Mouse (Mus musculus): ENCODE data around the gene Gtf2a1l. TPM values are rescaled to one million over a fixed set of nuclear protein-coding genes. Genes with fewer than 3 reads are reported as not detected.

Gtf2a1l gene
- polyA plus RNA-seq, 1 experiment from 2014 or later, result 0.26 TPM

DNA sequence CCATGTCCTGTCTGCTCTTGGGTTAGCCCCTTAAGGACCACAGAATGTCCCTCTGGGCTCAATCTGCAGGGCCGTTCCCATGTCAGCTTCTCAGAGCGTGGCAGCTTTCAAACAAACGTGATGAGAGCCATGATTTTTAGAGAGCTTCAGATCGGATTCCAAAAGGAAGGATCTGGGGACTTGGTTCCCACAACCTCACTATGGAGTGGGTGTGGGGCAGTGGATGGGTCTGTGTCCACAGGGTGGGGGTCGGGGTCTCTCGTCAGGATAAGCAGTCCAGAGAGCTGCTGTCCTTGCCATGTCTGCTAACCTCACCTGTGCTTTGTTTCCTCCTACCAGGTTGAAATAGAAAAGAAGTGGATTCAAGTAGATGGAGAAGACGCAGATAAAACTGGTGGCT, 23.6 kb upstream of the Gtf2a1l start:
- Histone ChIP-seq H3K4me1 (ENCODE audit: control insufficient read depth, insufficient read depth, low read length) (no peaks in the 10 kb centered on the region), H3K4me3 (replicated peaks; ENCODE audit: low read length) (no peak overlapping the region), H3K4me2 (ENCODE audit: low read depth, low read length) (no peak overlapping the region), H3K9me3 (replicated peaks; ENCODE audit: control insufficient read depth, low read length) (no peaks in the 10 kb centered on the region), H3K27ac (ENCODE audit: low read length) (no peak overlapping the region), H3K36me3 (ENCODE audit: control insufficient read depth, insufficient read depth, low read length) (peaks cover 9% of the 10 kb centered on the region), H3K9ac (ENCODE audit: low read length) (no peak overlapping the region), H3K27me3 (ENCODE audit: control insufficient read depth, insufficient read depth, low read length) (no peaks in the 10 kb centered on the region)
- WGBS, result 83% methylated on average over 7 of the region's 7 CpGs
- ATAC-seq (ENCODE audit: insufficient read depth, low FRiP score), result no peak

DNA sequence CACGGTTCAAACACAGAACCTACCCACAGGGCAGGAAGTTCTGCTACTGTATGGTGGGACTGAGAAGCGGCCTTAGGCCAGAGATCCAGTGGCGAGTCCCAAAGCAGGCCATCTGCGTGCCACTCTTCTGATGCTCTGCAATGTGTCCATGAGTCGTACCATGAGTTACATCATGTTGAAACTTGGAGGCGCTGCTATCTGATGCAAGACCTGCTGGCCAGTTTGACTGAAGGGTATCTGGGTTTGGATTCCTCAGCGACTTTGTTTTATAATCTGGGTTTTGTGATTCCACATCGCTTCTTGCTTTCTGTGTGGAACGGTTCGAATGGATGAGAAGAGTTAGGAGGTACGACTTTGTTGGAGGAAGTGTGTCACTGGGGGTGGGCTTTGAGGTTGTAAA, 23.2 kb upstream of the Gtf2a1l start:
- no peak overlapping the region for H3K9ac ChIP-seq (ENCODE audit: low read length)
- ATAC-seq (ENCODE audit: insufficient read depth, low FRiP score), result no peak
- H3K27me3 ChIP-seq (ENCODE audit: control insufficient read depth, insufficient read depth, low read length), result no peaks in the 10 kb centered on the region
- H3K4me2 ChIP-seq (ENCODE audit: low read depth, low read length), result no peak overlapping the region
- H3K27ac ChIP-seq (ENCODE audit: low read length), result no peak overlapping the region
- H3K4me1 ChIP-seq (ENCODE audit: control insufficient read depth, insufficient read depth, low read length), result no peaks in the 10 kb centered on the region
- no peak overlapping the region for H3K4me3 ChIP-seq (replicated peaks; ENCODE audit: low read length)
- WGBS, result 88% methylated on average over 11 of the region's 11 CpGs
- no peaks in the 10 kb centered on the region for H3K9me3 ChIP-seq (replicated peaks; ENCODE audit: control insufficient read depth, low read length)
- H3K36me3 ChIP-seq (ENCODE audit: control insufficient read depth, insufficient read depth, low read length), result peaks cover 9% of the 10 kb centered on the region

DNA sequence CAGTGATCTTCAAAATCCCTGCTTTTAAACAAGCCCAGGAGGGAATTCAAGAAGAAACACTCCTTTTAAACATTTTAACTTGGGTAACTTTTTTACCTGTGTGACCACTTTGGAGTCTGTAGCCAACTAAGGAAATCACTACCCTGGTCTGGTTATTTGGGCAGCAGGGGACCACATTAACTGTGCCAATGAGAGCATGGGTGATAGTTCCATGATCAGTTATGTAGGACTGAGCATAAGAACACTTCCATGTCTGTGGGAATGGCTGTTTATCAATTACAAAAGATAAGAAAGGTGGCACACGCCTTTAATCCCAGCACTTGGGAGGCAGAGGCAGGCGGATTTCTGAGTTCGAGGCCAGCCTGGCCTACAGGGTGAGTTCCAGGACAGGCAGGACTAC, 21.3 kb upstream of the Gtf2a1l start:
- Histone ChIP-seq H3K4me2 (ENCODE audit: low read depth, low read length) (no peak overlapping the region), H3K9me3 (replicated peaks; ENCODE audit: control insufficient read depth, low read length) (no peaks in the 10 kb centered on the region), H3K36me3 (ENCODE audit: control insufficient read depth, insufficient read depth, low read length) (peaks cover 9% of the 10 kb centered on the region), H3K27ac (ENCODE audit: low read length) (no peak overlapping the region), H3K9ac (ENCODE audit: low read length) (no peak overlapping the region), H3K27me3 (ENCODE audit: control insufficient read depth, insufficient read depth, low read length) (no peaks in the 10 kb centered on the region), H3K4me1 (ENCODE audit: control insufficient read depth, insufficient read depth, low read length) (no peaks in the 10 kb centered on the region), H3K4me3 (replicated peaks; ENCODE audit: low read length) (no peak overlapping the region)
- no peak for ATAC-seq (ENCODE audit: insufficient read depth, low FRiP score)
- 83% methylated on average over 3 of the region's 3 CpGs for WGBS

DNA sequence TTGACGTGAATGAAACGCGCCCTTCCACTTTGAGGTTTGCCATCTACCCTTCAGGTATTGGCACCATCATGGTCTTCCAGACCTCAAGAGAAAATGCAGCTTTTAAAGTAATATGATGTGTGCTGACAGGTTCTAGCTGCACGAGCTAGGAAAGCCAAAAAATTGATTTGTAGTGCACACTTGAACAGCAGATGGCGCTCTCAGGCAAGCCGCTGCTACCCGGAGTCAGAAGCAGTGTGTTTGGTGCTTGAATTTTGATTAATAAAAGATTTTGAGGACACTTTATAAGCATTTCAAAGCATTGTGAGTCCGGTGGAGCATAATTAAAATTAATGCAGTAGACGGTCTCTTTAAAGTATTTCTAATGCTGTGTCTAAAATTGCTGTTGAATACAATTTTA, 16.4 kb upstream of the Gtf2a1l start:
- H3K4me2 ChIP-seq (ENCODE audit: low read depth, low read length), result no peak overlapping the region
- WGBS, result 6% methylated on average over 9 of the region's 9 CpGs
- no peak overlapping the region for H3K9ac ChIP-seq (ENCODE audit: low read length)
- H3K36me3 ChIP-seq (ENCODE audit: control insufficient read depth, insufficient read depth, low read length), result peaks cover 9% of the 10 kb centered on the region; the same call in 1 of the 2 replicates
- no peak overlapping the region for H3K4me3 ChIP-seq (replicated peaks; ENCODE audit: low read length)
- ATAC-seq (ENCODE audit: insufficient read depth, low FRiP score), result no peak
- no peaks in the 10 kb centered on the region for H3K4me1 ChIP-seq (ENCODE audit: control insufficient read depth, insufficient read depth, low read length)
- no peaks in the 10 kb centered on the region for H3K27me3 ChIP-seq (ENCODE audit: control insufficient read depth, insufficient read depth, low read length)
- H3K27ac ChIP-seq (ENCODE audit: low read length), result no peak overlapping the region
- no peaks in the 10 kb centered on the region for H3K9me3 ChIP-seq (replicated peaks; ENCODE audit: control insufficient read depth, low read length)

DNA sequence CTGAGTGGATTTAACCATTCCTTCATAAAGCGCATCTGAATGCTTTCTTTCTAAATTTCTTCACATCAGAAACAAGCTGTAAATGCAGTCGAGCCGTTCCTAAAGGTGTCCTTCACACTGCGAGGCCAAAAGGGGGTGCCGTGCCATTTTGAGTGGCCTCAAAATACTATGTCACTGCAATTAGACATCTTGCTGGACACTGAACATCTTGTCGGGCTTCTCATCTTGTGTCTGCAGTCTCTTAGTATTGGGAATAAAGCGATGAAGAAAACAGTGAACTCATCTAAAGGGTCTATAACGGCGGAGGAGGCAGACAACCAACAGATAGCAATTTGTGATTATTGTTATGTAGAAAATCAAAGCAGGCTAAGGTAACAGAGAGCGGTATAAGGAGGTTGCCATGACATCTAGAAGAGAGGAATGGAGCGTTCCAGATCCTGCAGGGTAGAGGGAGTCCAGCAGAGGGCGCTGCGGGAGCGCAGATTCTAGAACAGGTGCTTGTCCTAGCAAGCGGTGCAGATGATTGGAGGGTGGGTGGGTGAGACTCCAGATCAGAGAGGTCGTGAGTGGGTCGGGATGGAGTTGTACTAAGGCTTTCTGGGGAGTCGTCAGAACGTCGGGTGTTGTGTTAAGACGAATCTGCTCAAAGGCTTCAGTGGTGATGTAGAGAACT, 15.6 kb upstream of the Gtf2a1l start:
- Histone ChIP-seq H3K4me3 (replicated peaks; ENCODE audit: low read length) (no peak overlapping the region), H3K4me2 (ENCODE audit: low read depth, low read length) (no peak overlapping the region), H3K9ac (ENCODE audit: low read length) (no peak overlapping the region), H3K36me3 (ENCODE audit: control insufficient read depth, insufficient read depth, low read length) (peaks cover 8% of the 10 kb centered on the region; the same call in 1 of the 2 replicates), H3K27ac (ENCODE audit: low read length) (no peak overlapping the region), H3K27me3 (ENCODE audit: control insufficient read depth, insufficient read depth, low read length) (no peaks in the 10 kb centered on the region), H3K4me1 (ENCODE audit: control insufficient read depth, insufficient read depth, low read length) (no peaks in the 10 kb centered on the region), H3K9me3 (replicated peaks; ENCODE audit: control insufficient read depth, low read length) (no peaks in the 10 kb centered on the region)
- WGBS, result 21% methylated on average over 21 of the region's 21 CpGs
- ATAC-seq (ENCODE audit: insufficient read depth, low FRiP score), result peak; percentile 47; the same call in 1 of the 2 replicates

DNA sequence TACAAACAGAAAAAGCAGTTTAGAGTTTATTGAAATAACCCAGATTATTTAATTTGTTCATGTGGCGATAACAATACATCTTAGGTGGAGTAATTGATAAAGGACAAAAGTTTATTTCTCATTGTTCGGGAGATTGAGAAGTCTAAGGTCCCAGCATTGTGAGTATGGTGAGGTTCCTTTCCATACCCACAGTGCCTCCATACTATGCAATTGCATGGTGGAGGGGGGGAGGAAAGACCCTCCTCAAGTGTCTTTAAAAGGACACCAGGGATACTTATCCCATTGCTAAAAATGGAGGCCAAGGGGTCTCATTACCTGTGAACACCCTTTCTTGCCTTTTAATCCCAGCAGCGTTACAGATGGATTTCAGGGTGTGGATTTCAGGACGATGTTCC, 15.1 kb upstream of the Gtf2a1l start:
- H3K9me3 ChIP-seq (replicated peaks; ENCODE audit: control insufficient read depth, low read length), result no peaks in the 10 kb centered on the region
- no peak overlapping the region for H3K9ac ChIP-seq (ENCODE audit: low read length)
- H3K4me2 ChIP-seq (ENCODE audit: low read depth, low read length), result no peak overlapping the region
- ATAC-seq (ENCODE audit: insufficient read depth, low FRiP score), result no peak
- H3K27me3 ChIP-seq (ENCODE audit: control insufficient read depth, insufficient read depth, low read length), result no peaks in the 10 kb centered on the region
- peaks cover 3% of the 10 kb centered on the region; the same call in 1 of the 2 replicates for H3K36me3 ChIP-seq (ENCODE audit: control insufficient read depth, insufficient read depth, low read length)
- 82% methylated on average over 4 of the region's 4 CpGs for WGBS
- no peaks in the 10 kb centered on the region for H3K4me1 ChIP-seq (ENCODE audit: control insufficient read depth, insufficient read depth, low read length)
- no peak overlapping the region for H3K27ac ChIP-seq (ENCODE audit: low read length)
- no peak overlapping the region for H3K4me3 ChIP-seq (replicated peaks; ENCODE audit: low read length)

DNA sequence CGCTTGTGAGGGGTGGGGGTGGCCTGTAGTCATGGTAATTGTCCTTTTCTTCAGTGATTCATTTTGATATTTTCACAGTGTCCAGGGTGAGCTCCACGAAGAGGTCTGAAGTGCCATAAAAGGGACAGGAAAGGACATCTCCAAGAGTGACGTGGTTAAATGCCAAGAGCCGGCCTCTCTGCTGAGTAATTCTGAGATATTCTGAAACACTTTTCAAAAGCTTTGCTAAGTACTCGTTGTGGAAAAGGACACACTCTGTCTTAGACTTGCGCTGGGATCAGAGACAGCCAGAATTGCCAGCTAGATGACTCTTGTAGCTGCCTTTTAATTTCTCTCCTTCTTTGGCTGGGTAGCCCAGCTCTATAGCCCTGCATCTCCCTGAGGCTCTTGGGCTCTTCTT, 9.9 kb upstream of the Gtf2a1l start:
- 76% methylated on average over 6 of the region's 6 CpGs for WGBS
- H3K9me3 ChIP-seq (replicated peaks; ENCODE audit: control insufficient read depth, low read length), result no peaks in the 10 kb centered on the region
- no peaks in the 10 kb centered on the region for H3K36me3 ChIP-seq (ENCODE audit: control insufficient read depth, insufficient read depth, low read length)
- no peak overlapping the region for H3K4me2 ChIP-seq (ENCODE audit: low read depth, low read length)
- H3K9ac ChIP-seq (ENCODE audit: low read length), result no peak overlapping the region
- no peaks in the 10 kb centered on the region for H3K27me3 ChIP-seq (ENCODE audit: control insufficient read depth, insufficient read depth, low read length)
- H3K27ac ChIP-seq (ENCODE audit: low read length), result no peak overlapping the region
- ATAC-seq (ENCODE audit: insufficient read depth, low FRiP score), result no peak
- no peaks in the 10 kb centered on the region for H3K4me1 ChIP-seq (ENCODE audit: control insufficient read depth, insufficient read depth, low read length)
- no peak overlapping the region for H3K4me3 ChIP-seq (replicated peaks; ENCODE audit: low read length)

DNA sequence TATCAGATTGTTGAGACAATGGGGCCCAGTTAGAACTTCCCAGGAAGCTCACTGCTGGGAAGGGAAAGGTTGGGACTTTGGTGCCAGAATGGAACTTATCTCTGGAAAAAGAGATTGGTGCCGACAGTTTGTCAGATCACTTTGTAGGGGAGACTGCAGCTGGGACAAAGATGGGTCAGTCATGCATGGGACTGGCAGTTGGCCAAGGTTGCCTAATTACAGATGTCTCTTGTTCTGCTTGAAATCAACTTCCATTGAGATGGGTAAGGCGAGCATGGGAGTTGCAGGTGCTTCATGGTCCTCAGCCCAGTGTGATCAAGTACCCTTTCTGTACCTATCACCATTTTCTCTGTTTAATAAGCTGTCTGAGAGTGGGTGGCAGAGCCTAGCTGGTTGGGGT, 2.4 kb upstream of the Gtf2a1l start:
- Histone ChIP-seq H3K4me2 (ENCODE audit: low read depth, low read length) (no peak overlapping the region), H3K9ac (ENCODE audit: low read length) (no peak overlapping the region), H3K4me1 (ENCODE audit: control insufficient read depth, insufficient read depth, low read length) (no peaks in the 10 kb centered on the region), H3K36me3 (ENCODE audit: control insufficient read depth, insufficient read depth, low read length) (no peaks in the 10 kb centered on the region), H3K9me3 (replicated peaks; ENCODE audit: control insufficient read depth, low read length) (no peaks in the 10 kb centered on the region), H3K27me3 (ENCODE audit: control insufficient read depth, insufficient read depth, low read length) (no peaks in the 10 kb centered on the region), H3K27ac (ENCODE audit: low read length) (no peak overlapping the region), H3K4me3 (replicated peaks; ENCODE audit: low read length) (no peak overlapping the region)
- 78% methylated on average over 2 of the region's 2 CpGs for WGBS
- no peak for ATAC-seq (ENCODE audit: insufficient read depth, low FRiP score)

DNA sequence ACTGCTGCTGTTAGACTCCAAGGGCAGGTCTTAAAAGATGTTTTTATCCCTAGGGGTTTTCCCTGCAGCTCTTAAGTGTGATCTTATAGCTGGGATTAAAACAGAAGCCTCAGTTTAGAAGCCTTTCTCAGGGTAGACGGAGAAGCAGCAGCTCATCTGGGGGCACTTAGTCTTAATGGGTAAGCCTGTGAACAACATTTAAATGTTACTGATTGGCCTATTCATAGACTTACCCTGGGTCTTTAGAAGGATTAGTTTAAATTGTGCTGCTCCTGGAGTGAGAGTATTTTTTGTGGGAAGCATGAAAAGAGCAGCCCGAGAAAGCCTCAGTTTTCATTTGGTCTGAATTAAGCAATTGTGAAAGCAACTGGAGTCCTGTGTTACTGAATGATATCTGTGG, 1.5 kb downstream of the Gtf2a1l start:
- Histone ChIP-seq H3K4me2 (ENCODE audit: low read depth, low read length) (no peak overlapping the region), H3K9ac (ENCODE audit: low read length) (no peak overlapping the region), H3K27ac (ENCODE audit: low read length) (no peak overlapping the region), H3K27me3 (ENCODE audit: control insufficient read depth, insufficient read depth, low read length) (no peaks in the 10 kb centered on the region), H3K9me3 (replicated peaks; ENCODE audit: control insufficient read depth, low read length) (no peaks in the 10 kb centered on the region), H3K4me3 (replicated peaks; ENCODE audit: low read length) (no peak overlapping the region), H3K4me1 (ENCODE audit: control insufficient read depth, insufficient read depth, low read length) (no peaks in the 10 kb centered on the region), H3K36me3 (ENCODE audit: control insufficient read depth, insufficient read depth, low read length) (no peaks in the 10 kb centered on the region)
- ATAC-seq (ENCODE audit: insufficient read depth, low FRiP score), result no peak
- WGBS, result 76% methylated on average over 2 of the region's 2 CpGs
